Mouse (Mus musculus) stomach, embryonic 14.5 days (tissue): ENCODE data around the gene Sertad1. TPM values are rescaled to one million over a fixed set of nuclear protein-coding genes. Genes with fewer than 3 reads are reported as not detected.

ENCODE experiments used
- ATAC-seq: fragments of 200-750 bp; cut with Nextera tagmentation; 2 replicates; pipeline ENCODE4 v1.8.0; 2017; ENCODE audit warnings: low read depth, moderate TSS enrichment; ENCODE audit not compliant: insufficient number of reproducible peaks, insufficient read depth, low FRiP score
- H3K27ac ChIP-seq: fragments of 300-500 bp; sonication (generic); 2 replicates; pipeline ENCODE4 v1.5.1; 2014; ENCODE audit warnings: mild to moderate bottlenecking, low read length, moderate library complexity, mixed read lengths
- H3K27me3 ChIP-seq: fragments of 300-500 bp; sonication (generic); 2 replicates; pipeline ENCODE4 v1.6.1; 2014; ENCODE audit warnings: low read length, control low read depth, mixed read lengths; ENCODE audit not compliant: control insufficient read depth, insufficient read depth
- H3K36me3 ChIP-seq: fragments of 300-500 bp; sonication (generic); 2 replicates; pipeline ENCODE4 v1.6.1; 2014; ENCODE audit warnings: mild to moderate bottlenecking, control low read depth, low read length, moderate library complexity, mixed read lengths; ENCODE audit not compliant: control insufficient read depth, insufficient read depth
- H3K4me1 ChIP-seq: fragments of 300-500 bp; sonication (generic); 2 replicates; pipeline ENCODE4 v1.6.1; 2014; ENCODE audit warnings: low read length, control low read depth, mixed read lengths; ENCODE audit not compliant: control insufficient read depth, insufficient read depth
- H3K4me2 ChIP-seq: fragments of 300-500 bp; sonication (generic); replicated peaks from 2 replicates; pipeline ENCODE4 v1.6.1; 2014; ENCODE audit warnings: low read depth, low read length, control low read depth
- H3K4me3 ChIP-seq: fragments of 300-500 bp; sonication (generic); 2 replicates; pipeline ENCODE4 v1.5.1; 2014; ENCODE audit warnings: low read depth, low read length, control low read depth
- H3K9ac ChIP-seq: fragments of 300-500 bp; sonication (generic); replicated peaks from 2 replicates; pipeline ENCODE4 v1.6.1; 2014; ENCODE audit warnings: low read depth, mild to moderate bottlenecking, control low read depth, low read length, moderate library complexity, mixed read lengths
- H3K9me3 ChIP-seq: fragments of 300-500 bp; sonication (generic); 2 replicates; pipeline ENCODE4 v1.6.1; 2016; ENCODE audit warnings: low read depth, low read length, control low read depth; ENCODE audit not compliant: control insufficient read depth
- WGBS: fragments of 180-500 bp; shearing (Covaris S2); extraction: QIAGEN DNeasy Blood & Tissue Kit; methylation state at CpG from one replicate; pipeline ENCODE4 v1.1.7; 2014; 5-methylcytosine and 5-hydroxymethylcytosine counted together
- polyA plus RNA-seq: library from polyadenylated mRNA; unstranded; fragments of >200 nt; fragmentation: Nextera tagmentation; extraction: Ambion mirVana; gene quantifications from 2 replicates; pipeline ENCODE4 v1.2.1, GENCODE M21; 2014

Gene Sertad1
- polyA plus RNA-seq, 1 experiment from 2014 or later = 35.5 TPM

GRCm38 (mm10) chr7:27476098-27476635, 10.5 kb upstream of the Sertad1 start:
- no peak overlapping the region for H3K9ac ChIP-seq
- H3K4me2 ChIP-seq = no peak overlapping the region

GRCm38 (mm10) chr7:27478561-27478960, 8.1 kb upstream of the Sertad1 start:
- Histone ChIP-seq H3K9ac (no peak overlapping the region), H3K27me3 (no peaks in the 10 kb centered on the region), H3K4me2 (no peak overlapping the region), H3K4me1 (no peaks in the 10 kb centered on the region), H3K36me3 (peaks cover 14% of the 10 kb centered on the region; the same call in 1 of the 2 replicates), H3K4me3 (no peak overlapping the region), H3K9me3 (no peaks in the 10 kb centered on the region), H3K27ac (no peak overlapping the region)
- no peak for ATAC-seq
- 70% methylated on average over 7 of the region's 7 CpGs for WGBS

More at GRCm38 (mm10) chr7:27476098-27476635, 10.5 kb upstream of the Sertad1 start:
- 93% methylated on average over 14 of the region's 14 CpGs for whole genome bisulfite sequencing
- H3K9me3 ChIP-seq = no peaks in the 10 kb centered on the region
- ATAC-seq = no peak
- H3K27ac ChIP-seq = no peak overlapping the region
- peaks cover 14% of the 10 kb centered on the region; the same call in 1 of the 2 replicates for H3K36me3 ChIP-seq
- H3K4me1 ChIP-seq = 0 out of 2 replicates have a peak, but pooled peaks cover 3% of the 10 kb centered on the region
- H3K4me3 ChIP-seq = no peak overlapping the region
- no peaks in the 10 kb centered on the region for H3K27me3 ChIP-seq

- Histone ChIP-seq H3K36me3 (peaks cover 14% of the 10 kb centered on the region; the same call in 1 of the 2 replicates), H3K27ac (no peak overlapping the region), H3K4me1 (no peaks in the 10 kb centered on the region), H3K9ac (no peak overlapping the region), H3K27me3 (no peaks in the 10 kb centered on the region), H3K4me2 (no peak overlapping the region), H3K9me3 (no peaks in the 10 kb centered on the region), H3K4me3 (no peak overlapping the region)
- WGBS = 54% methylated on average over 1 of the region's 1 CpGs
- no peak for ATAC-seq
Observed at GRCm38 (mm10) chr7:27479750-27480149, 7.0 kb upstream of the Sertad1 start.

GRCm38 (mm10) chr7:27480506-27480905, 6.2 kb upstream of the Sertad1 start:
- Histone ChIP-seq H3K9ac (no peak overlapping the region), H3K4me1 (no peaks in the 10 kb centered on the region), H3K27ac (peak overlapping the region; percentile 84), H3K36me3 (peaks cover 14% of the 10 kb centered on the region; the same call in 1 of the 2 replicates), H3K4me3 (peak overlapping the region; percentile 23; the same call in 1 of the 2 replicates), H3K4me2 (peak overlapping the region; percentile 36), H3K27me3 (no peaks in the 10 kb centered on the region), H3K9me3 (no peaks in the 10 kb centered on the region)
- 61% methylated on average over 3 of the region's 3 CpGs for WGBS
- ATAC-seq = no peak

DNA sequence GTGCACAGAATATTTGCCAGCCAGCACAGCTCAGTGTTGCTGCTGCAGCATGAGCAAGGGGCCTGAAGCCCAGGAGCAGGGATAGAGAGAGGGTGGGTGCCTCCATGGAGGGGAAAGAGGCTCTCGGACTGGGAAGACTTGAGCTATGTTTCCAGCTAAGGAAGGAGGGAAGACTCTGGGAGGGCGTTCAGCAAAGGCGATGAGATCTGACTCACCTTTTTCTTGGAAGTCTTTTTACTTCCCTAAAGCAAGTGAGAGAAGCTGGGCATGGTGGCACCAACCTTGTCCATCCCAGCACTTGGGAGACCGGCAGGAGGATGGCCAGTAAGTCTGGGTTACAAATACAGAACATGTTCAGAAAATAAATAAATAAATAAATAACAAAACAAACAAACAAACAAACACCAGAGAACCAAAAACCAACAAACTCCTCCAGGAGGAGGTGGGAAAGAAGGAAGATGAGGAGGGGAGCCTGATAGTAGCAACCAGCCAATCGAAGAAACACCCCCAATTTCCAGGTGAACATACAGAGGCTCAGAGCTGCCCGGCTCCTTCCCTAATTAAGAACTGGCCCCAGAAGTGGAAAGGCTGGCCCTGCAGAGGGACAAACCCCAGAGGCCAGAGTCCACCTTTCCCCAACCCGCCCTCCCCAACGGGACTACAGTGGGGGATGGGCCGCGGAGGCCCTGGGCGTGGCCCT, 5.6 kb upstream of the Sertad1 start:
- H3K9me3 ChIP-seq = no peaks in the 10 kb centered on the region
- no peaks in the 10 kb centered on the region for H3K27me3 ChIP-seq
- H3K4me1 ChIP-seq = no peaks in the 10 kb centered on the region
- H3K4me2 ChIP-seq = peak overlapping the region; percentile 36
- 8% methylated on average over 11 of the region's 11 CpGs for WGBS
- peak overlapping the region; percentile 23 for H3K4me3 ChIP-seq
- H3K36me3 ChIP-seq = peaks cover 13% of the 10 kb centered on the region; the same call in 1 of the 2 replicates
- H3K9ac ChIP-seq = no peak overlapping the region
- no peak for ATAC-seq
- H3K27ac ChIP-seq = peak overlapping the region; percentile 84

- no peaks in the 10 kb centered on the region for H3K27me3 ChIP-seq
- H3K4me2 ChIP-seq = peak overlapping the region; percentile 36
- WGBS = 3% methylated on average over 6 of the region's 12 CpGs
- peak overlapping the region; percentile 84 for H3K27ac ChIP-seq
- H3K9ac ChIP-seq = no peak overlapping the region
- peak overlapping the region; percentile 23 for H3K4me3 ChIP-seq
- H3K36me3 ChIP-seq = peaks cover 8% of the 10 kb centered on the region; the same call in 1 of the 2 replicates
- no peaks in the 10 kb centered on the region for H3K4me1 ChIP-seq
- no peaks in the 10 kb centered on the region for H3K9me3 ChIP-seq
- peak; percentile 98 for ATAC-seq
Observed at GRCm38 (mm10) chr7:27481627-27481969, 5.1 kb upstream of the Sertad1 start.

DNA sequence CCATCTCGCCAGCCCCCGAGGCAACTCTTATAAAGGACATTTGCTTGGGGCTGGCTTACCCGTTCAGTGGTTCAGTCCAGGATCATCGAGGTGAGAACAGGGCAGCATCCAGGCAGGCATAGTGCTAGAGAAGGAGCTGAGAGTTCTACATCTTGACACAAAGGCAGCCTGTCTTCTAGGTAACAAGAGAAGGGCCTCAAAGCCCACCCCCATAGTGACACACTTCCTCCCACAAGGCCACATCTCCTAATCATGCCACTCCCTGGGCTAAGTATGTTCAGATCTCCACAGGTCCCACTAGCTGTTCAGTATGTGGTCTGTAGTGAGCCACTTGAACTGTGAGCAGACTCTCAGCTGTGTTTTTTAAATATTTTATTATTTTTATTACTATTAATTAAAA, 2.9 kb upstream of the Sertad1 start:
- WGBS = 89% methylated on average over 4 of the region's 4 CpGs
- H3K4me3 ChIP-seq = no peak overlapping the region
- H3K27ac ChIP-seq = no peak overlapping the region
- no peaks in the 10 kb centered on the region for H3K9me3 ChIP-seq
- peaks cover 5% of the 10 kb centered on the region; the same call in 1 of the 2 replicates for H3K4me1 ChIP-seq
- no peak overlapping the region for H3K4me2 ChIP-seq
- H3K9ac ChIP-seq = no peak overlapping the region
- H3K27me3 ChIP-seq = no peaks in the 10 kb centered on the region
- H3K36me3 ChIP-seq = no peaks in the 10 kb centered on the region
- no peak for ATAC-seq

DNA sequence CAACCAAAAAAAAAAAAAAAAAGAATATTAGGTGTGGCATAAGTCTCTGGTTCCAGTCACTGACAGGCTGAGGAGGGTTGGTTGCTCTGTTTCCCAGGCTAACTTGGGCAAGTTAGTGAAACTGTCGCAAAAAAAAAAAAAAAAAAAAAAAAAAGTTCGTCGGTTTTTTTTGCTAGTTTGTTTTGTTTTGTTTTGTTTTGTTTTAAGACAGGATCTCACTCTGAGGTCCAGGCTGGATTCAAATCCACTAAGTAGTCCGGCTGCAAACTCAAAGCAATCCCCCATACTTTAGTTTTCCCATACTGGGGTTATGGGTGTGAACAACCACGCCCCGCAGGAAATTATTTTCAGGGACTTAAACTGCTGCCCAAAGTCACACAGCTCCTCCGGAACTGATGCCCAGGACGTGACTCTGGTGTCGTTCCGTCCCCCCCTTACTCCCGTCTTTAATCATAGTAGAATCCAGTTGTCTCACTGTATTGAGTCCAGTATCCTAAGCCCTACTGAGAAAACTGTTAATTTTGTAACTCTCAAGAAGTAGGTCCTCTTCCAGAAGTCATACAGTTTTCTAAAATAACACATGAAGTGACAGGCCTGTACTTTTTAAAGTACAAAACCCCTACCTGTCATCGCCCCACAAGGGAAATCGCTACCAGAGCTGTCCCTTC, 474 bp upstream of the Sertad1 start:
- Histone ChIP-seq H3K4me2 (peak overlapping the region; percentile 65), H3K4me1 (peaks cover 14% of the 10 kb centered on the region; the same call in 1 of the 2 replicates), H3K9ac (0 out of 2 replicates have a peak overlapping the region, but pooled peaks have one; percentile 34), H3K27ac (peak overlapping the region; percentile 77; the same call in 1 of the 2 replicates), H3K27me3 (no peaks in the 10 kb centered on the region), H3K9me3 (no peaks in the 10 kb centered on the region), H3K36me3 (peaks cover 5% of the 10 kb centered on the region; the same call in 1 of the 2 replicates), H3K4me3 (peak overlapping the region; percentile 72)
- 5% methylated on average over 13 of the region's 13 CpGs for WGBS
- ATAC-seq = no peak
